Mouse (Mus musculus) regulatory T cell (primary cell): ENCODE results near the gene Raly.

Experiments used
- in situ Hi-C: fragments of 300-600 bp; cut with MboI, MseI; formaldehyde crosslinking; loops from one replicate; pipeline ENCODE4 v1.15.1; 2025; ENCODE audit warnings: high pct_unique_total_duplicates

Raly gene

DNA sequence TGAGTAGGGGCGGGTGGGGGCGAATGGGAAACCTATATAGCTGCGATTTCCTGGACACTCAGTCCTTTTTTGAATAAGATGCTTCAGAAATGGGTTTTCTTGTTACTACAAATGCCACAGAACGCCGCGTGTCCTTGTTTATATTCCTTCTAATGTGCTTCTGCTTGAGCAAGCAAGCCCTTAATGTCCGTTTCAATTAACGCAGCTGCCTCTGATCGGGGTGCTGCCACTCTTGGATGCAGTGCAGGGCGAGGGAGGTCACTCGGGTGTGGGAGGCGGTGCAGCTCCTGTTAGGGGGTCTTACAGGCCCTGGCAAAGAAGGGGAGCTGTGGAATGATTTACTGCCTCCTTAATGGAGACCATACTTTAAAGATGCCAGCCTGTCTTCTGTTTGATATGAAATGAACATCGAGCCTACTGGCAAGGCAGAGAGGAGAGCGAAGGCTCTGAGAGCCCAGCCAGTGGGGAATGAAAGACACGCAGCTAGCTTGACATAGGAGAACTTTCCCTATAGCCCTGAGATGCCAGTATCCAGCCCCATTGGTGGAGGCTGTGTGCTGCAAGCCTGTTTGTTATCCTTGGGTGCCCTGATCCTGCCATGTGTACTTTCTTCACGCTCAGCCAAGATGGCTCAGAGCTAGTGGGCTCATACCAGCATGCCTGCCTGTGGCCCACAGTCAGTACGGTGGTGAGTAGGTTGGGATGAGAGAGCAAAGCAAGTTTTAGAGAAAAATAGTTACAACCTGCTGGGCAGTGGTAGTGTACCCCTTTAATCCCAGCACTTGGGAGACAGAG, 7.8 kb upstream of the Raly start:
- in situ Hi-C loops: no loop called here

DNA sequence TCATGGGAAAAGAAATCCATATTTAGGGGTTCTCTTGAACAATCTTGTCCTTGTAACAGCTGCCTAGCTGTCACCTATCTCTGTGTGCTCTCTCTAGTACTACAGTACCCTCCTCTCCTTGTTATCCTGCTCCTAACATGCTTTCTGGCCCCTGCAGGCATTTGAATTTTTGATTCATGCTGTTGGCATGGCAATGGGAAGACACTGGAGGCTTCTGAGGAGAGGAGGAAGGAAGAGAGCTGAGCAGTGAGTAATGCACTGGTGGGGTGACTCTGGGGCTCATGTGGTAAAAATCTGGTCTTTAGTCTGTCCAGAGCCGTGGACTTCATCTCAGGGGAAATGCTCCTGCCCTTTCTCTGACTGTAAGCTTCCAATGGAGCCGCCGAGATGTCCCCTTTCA, 5.6 kb upstream of the Raly start:
- in situ Hi-C loops: no loop called here

DNA sequence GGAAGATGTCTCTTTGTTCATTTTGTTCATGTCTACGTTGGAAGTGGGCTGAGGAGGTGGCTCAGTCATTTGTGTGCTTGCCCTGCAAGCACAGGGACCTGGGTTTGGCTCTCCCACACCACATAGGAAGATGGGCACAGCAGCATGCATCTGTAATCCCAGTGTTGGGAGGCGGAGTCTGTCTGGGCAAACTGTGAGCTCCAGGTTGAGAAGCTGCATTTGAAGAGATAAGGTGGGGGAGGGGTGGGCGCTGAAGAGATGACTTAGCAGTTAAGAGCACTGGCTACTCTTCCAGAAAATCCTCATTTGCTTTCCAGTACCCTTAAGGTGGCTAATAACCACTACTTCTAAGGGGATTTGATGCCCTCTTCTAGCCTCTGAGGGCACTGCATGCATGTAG, 4.7 kb upstream of the Raly start:
- in situ Hi-C loops: no loop called here

GRCm38 (mm10) chr2:154786776-154787175, 4.1 kb upstream of the Raly start:
- in situ Hi-C loops: no loop called here

- in situ Hi-C loops: no loop called here
Observed at GRCm38 (mm10) chr2:154789381-154789780, 1.5 kb upstream of the Raly start.

GRCm38 (mm10) chr2:154789977-154790655, 780 bp upstream of the Raly start:
- in situ Hi-C loops: loop anchor here (10.0 kb wide), 1 partner anchor 1935 kb away; no protein-coding TSS in a partner anchor

DNA sequence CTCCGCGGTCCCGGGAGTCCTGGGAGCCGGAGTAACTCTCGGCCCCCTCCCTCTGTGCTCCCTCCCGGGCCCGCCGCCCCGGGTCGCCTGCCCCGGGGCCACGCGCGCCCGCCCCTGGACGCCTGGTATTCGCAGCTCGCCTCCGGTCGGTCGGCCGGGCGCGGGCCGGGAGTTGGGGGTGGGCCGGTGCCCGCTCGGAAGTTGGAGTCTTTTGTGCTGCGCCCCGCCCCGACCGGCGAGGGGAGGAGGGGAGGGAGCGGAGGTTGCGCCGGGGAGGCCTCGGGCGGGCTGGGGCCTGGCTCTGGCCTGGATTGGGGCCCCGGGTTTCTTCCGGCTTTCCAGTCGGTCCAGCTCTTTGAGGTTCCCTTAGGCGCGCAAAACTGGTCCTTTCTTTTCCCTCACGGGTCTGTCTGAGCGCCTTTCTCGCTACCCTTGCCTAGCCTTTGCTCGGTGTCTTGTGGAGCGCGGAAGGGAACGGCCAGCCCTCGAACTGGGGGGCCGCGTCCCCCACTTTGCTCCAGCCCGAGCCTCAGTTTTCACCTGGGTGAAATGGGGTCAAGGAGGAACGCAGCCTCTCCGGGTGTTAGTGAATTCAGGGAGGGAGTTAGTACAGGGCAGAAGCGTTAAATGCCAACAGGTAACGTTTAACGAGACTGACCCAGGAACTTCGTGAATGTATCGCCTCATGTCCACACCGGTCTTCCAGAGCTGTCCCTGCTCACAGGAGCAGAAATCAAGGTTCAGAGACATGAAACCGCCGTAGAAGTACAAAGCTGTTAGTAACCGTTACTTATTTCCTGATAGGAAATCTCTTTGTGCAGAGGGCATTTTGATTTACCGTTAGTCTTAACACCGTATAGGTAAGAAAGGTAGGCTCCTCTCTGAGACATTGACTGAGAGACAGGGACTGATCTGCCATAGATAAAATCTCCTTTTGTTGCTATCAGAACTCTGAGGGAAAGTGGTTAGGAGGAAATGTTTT, 1.1 kb downstream of the Raly start:
- in situ Hi-C loops: loop anchor here (10.0 kb wide), 1 partner anchor 1933 kb away; no protein-coding TSS in a partner anchor

DNA sequence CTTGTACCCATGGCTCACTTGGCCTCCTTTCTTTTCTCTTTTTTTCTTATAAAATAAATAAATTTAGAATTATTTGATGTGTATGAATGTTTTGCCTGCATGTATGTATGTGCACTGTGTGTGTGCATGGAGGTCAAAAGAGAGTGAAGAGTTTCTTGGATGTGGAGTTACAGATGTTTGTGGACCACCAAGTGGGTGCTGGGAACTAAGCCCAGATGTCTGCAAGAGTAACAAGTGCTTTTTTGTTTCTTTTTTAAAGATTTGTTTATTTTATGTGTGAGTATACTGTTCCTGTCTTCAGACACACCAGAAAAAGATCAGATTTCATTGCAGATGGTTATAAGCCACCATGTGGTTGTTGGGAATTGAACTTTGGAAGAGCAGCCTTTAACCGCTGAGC, 12.5 kb downstream of the Raly start:
- in situ Hi-C loops: no loop called here

- in situ Hi-C loops: no loop called here
Observed at GRCm38 (mm10) chr2:154803845-154804244, 12.9 kb downstream of the Raly start.

- in situ Hi-C loops: no loop called here
Observed at GRCm38 (mm10) chr2:154807689-154808088, 16.8 kb downstream of the Raly start.

GRCm38 (mm10) chr2:154809107-154809762, 18.3 kb downstream of the Raly start:
- in situ Hi-C loops: no loop called here

GRCm38 (mm10) chr2:154810821-154811220, 19.9 kb downstream of the Raly start:
- in situ Hi-C loops: no loop called here

GRCm38 (mm10) chr2:154813426-154813825, 22.5 kb downstream of the Raly start:
- in situ Hi-C loops: no loop called here

DNA sequence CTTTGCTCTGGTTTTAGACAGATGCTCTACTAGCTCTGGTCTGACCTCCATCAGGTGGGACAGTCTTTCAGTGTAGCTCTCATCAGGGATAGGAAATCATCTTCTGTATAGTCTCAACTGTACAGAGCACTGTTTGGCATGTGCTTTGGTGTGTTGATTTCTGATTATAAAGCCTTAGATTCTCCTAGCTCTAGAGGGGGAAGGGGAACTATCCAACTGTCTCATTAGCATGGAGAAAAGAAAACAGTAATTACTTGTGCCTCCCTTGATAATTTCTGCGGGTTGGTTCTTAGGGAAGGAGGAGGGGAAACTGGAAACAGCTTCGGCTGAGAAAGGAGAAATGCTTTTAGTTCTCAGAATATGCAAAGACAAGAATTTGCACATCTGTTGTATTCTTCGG, 26.2 kb downstream of the Raly start:
- in situ Hi-C loops: no loop called here

DNA sequence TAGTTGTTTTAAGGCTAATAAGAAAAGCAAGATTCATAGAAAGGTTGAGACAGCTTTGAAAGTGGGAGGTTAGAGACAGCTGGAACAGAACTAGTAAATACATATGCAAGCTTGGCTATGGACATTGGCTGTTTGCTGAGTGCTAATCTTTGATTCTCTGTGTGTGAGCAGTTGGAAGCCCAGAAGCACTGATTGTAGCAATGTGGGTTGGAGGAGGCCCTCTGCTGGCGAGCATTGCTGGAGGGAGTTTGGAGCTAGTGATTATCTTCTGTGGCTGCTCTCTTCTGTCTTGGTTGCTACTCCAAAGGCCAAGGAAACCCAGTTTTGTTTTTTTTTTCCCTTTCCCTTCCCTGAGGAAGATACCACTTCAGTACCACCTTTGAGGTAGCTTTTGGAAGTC, 26.9 kb downstream of the Raly start:
- in situ Hi-C loops: no loop called here

GRCm38 (mm10) chr2:154818599-154818998, 27.7 kb downstream of the Raly start:
- in situ Hi-C loops: no loop called here

DNA sequence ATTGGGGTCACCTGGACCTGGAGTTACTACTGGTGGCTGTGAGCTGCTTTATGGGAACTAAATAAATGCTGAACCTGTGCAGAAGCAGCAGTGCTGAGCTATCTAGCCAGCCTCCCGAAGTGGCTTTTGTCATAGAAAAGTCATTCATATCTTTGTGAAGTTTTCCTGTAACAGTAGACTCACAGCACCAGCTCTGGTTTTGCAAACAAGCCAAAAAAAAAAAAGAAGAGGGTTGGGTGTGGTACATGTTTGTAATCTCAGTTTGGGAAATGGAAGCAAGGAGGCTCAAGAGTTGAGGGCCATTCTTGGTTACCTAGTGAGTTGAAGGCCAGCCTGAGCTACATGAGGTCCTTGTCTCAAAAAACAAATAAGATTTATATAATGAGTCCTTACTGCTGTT, 29.4 kb downstream of the Raly start:
- in situ Hi-C loops: loop anchor here (10.0 kb wide), 1 partner anchor 856 kb away; no protein-coding TSS in a partner anchor

DNA sequence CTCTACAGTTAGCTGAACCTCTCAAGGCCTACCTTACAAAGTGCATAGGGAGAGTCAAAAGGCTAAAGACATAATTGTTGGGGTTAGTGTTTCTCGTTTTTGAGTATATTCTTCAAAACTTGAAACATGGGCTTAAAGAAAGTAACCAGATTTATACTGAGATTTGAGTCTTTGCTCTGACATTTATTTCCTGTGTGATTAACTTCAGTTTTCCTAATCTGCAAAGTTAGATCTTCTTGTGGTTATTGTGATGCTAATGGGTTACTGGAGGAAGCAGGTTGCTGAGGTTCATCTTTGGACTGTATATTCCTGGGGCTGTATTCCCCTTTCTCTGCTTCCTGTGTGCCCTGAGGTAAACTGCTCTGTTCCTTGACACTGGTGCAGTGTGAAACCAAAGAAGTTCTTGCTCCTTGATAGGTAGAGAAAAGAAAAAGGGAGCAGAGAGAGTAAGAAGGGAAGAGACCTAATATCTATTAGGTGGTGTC, 35.2 kb downstream of the Raly start:
- in situ Hi-C loops: loop anchor here (10.0 kb wide), 1 partner anchor 861 kb away; no protein-coding TSS in a partner anchor

DNA sequence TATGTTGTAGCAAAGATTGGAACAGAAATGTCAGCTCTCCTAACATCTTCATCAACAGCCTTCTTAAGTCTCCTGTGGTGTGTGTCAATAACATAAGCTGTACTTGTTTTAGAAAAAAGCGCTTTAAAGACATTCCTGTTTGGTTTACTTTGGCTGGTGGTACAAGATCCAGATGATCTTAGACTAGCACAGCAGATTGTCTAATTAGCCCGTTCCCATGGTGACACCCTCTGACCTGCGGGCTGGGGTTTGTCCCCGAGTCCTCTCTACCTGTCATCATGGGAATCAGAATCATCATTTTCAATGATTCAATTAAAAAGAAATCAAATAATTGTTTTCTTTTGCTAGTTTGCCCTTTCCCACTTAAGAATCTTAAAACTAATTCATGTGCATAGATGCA, 36.6 kb downstream of the Raly start:
- in situ Hi-C loops: loop anchor here (10.0 kb wide), 1 partner anchor 863 kb away; no protein-coding TSS in a partner anchor

DNA sequence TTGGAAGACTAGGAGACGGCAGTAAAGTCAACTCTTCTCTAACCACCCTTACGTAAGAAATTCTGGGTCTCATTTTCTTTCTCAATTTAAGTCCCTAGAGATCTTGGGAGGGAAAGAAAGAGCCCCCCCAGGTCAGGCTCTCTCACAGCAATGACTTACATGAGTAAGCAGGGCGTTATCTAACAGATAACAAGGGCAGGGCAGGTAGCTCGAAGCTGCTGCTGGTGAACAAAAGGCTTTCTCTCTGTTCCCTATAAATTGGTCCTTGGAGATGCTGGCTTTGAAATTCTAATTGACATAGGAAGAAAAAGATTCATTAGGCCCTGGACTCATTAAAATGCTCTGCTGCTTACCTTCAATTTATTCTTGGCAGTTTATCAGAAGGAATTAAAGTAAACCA, 41.6 kb downstream of the Raly start:
- in situ Hi-C loops: no loop called here
